Mouse (Mus musculus) forebrain, postnatal 0 days (tissue): ENCODE data around the gene Polr2c. TPM values are rescaled to one million over a fixed set of nuclear protein-coding genes. Genes with fewer than 3 reads are reported as not detected.
"Not testable (repeated sequence)": the region's sequence is repeated elsewhere in the genome, so short reads cannot be mapped to it uniquely, and the experiment has no call there.

ENCODE experiments used
- ATAC-seq: fragments of 200-750 bp; cut with Nextera tagmentation; 2 replicates; pipeline ENCODE4 v1.8.0; 2017; ENCODE audit warnings: mild to moderate bottlenecking, moderate library complexity
- DNase-seq: peaks from one replicate; pipeline ENCODE4 v3.0.0-alpha.2; 2015
- H3K27ac ChIP-seq: fragments of 300-500 bp; sonication (generic); 2 replicates; pipeline ENCODE4 v1.5.1; 2014; ENCODE audit warnings: low read depth, mild to moderate bottlenecking, antibody characterized with exemption, low read length, moderate library complexity, mixed read lengths
- H3K27me3 ChIP-seq: fragments of 300-500 bp; sonication (generic); 2 replicates; pipeline ENCODE4 v1.6.1; 2014; ENCODE audit warnings: mild to moderate bottlenecking, low read length, mixed read lengths; ENCODE audit not compliant: insufficient read depth
- H3K36me3 ChIP-seq: fragments of 300-500 bp; sonication (generic); 2 replicates; pipeline ENCODE4 v1.6.1; 2014; ENCODE audit warnings: mild to moderate bottlenecking, moderate library complexity; ENCODE audit not compliant: insufficient read depth
- H3K4me1 ChIP-seq: fragments of 300-500 bp; sonication (generic); 2 replicates; pipeline ENCODE4 v1.6.1; 2014; ENCODE audit warnings: antibody characterized with exemption; ENCODE audit not compliant: insufficient read depth
- H3K4me2 ChIP-seq: fragments of 300-500 bp; sonication (generic); 2 replicates; pipeline ENCODE4 v1.6.1; 2014; ENCODE audit warnings: low read depth, mild to moderate bottlenecking, moderate library complexity
- H3K4me3 ChIP-seq: fragments of 300-500 bp; sonication (generic); 2 replicates; pipeline ENCODE4 v1.5.1; 2014; ENCODE audit warnings: low read depth, low read length, mixed read lengths
- H3K9ac ChIP-seq: fragments of 300-500 bp; sonication (generic); 2 replicates; pipeline ENCODE4 v1.6.1; 2014; ENCODE audit warnings: mild to moderate bottlenecking
- H3K9me3 ChIP-seq: fragments of 300-500 bp; sonication (generic); 2 replicates; pipeline ENCODE4 v1.6.1; 2016; ENCODE audit warnings: low read length
- CTCF ChIP-seq: sonication (generic); IDR thresholded peaks from 2 replicates; pipeline ENCODE4 v1.5.1; 2016; ENCODE audit warnings: antibody characterized with exemption, control low read depth, low read depth
- WGBS: fragments of 180-500 bp; shearing (Covaris S2); extraction: QIAGEN DNeasy Blood & Tissue Kit; methylation state at CpG from one replicate; pipeline ENCODE4 v1.1.7; 2014; 5-methylcytosine and 5-hydroxymethylcytosine counted together
- polyA plus RNA-seq: library from polyadenylated mRNA; unstranded; fragments of >200 nt; fragmentation: Nextera tagmentation; extraction: Ambion mirVana; gene quantifications from 2 replicates; pipeline ENCODE4 v1.2.1, GENCODE M21; 2015
- total RNA-seq: library from RNA; depleted of rRNA; stranded (reverse); fragments of >200 nt; gene quantifications from 2 replicates; pipeline ENCODE4 v1.2.3, GENCODE M21; 2014

The Polr2c gene
- total and polyA plus RNA-seq, 2 experiments from 2014 or later: 59.5 to 101 TPM

- H3K27me3 ChIP-seq: no peaks in the 10 kb centered on the region
- DNase-seq (no peak), ATAC-seq (no peak)
- H3K36me3 ChIP-seq: peaks cover 52% of the 10 kb centered on the region
- TF ChIP-seq CTCF: no peak
- no peaks in the 10 kb centered on the region for H3K9me3 ChIP-seq
- no peak overlapping the region for H3K4me3 ChIP-seq
- no peak overlapping the region for H3K4me2 ChIP-seq
- H3K9ac ChIP-seq: no peak overlapping the region
- H3K4me1 ChIP-seq: no peaks in the 10 kb centered on the region
- no peak overlapping the region for H3K27ac ChIP-seq
- WGBS: 94% methylated on average over 5 of the region's 5 CpGs
Measured at GRCm38 (mm10) chr8:94826210-94826609, 31.0 kb upstream of the Polr2c start.

GRCm38 (mm10) chr8:94828284-94828683 is 29.0 kb upstream of the Polr2c start:
- H3K27me3 ChIP-seq: no peaks in the 10 kb centered on the region
- ATAC-seq (no peak), DNase-seq (no peak)
- H3K4me3 ChIP-seq: no peak overlapping the region
- H3K9ac ChIP-seq: no peak overlapping the region
- no peaks in the 10 kb centered on the region for H3K9me3 ChIP-seq
- TF ChIP-seq CTCF: no peak
- no peak overlapping the region for H3K4me2 ChIP-seq
- 86% methylated on average over 6 of the region's 6 CpGs for WGBS
- peaks cover 57% of the 10 kb centered on the region for H3K36me3 ChIP-seq
- no peak overlapping the region for H3K27ac ChIP-seq
- no peaks in the 10 kb centered on the region for H3K4me1 ChIP-seq

- not testable (repeated sequence) for H3K27ac ChIP-seq, ATAC-seq, H3K4me2 ChIP-seq, H3K27me3 ChIP-seq, H3K9ac ChIP-seq, H3K9me3 ChIP-seq, DNase-seq, H3K4me3 ChIP-seq
- peaks cover 20% of the 10 kb centered on the region for H3K36me3 ChIP-seq
- 80% methylated on average over 7 of the region's 7 CpGs for WGBS
- H3K4me1 ChIP-seq: peaks cover 10% of the 10 kb centered on the region
Measured at GRCm38 (mm10) chr8:94833901-94834405, 23.3 kb upstream of the Polr2c start.

- not testable (repeated sequence) for DNase-seq, H3K27me3 ChIP-seq, H3K9ac ChIP-seq, ATAC-seq, H3K9me3 ChIP-seq, H3K4me3 ChIP-seq, H3K4me2 ChIP-seq, H3K27ac ChIP-seq
- H3K4me1 ChIP-seq: peaks cover 12% of the 10 kb centered on the region
- H3K36me3 ChIP-seq: peaks cover 13% of the 10 kb centered on the region
- 95% methylated on average over 13 of the region's 13 CpGs for WGBS
Measured at GRCm38 (mm10) chr8:94835751-94836150, 21.5 kb upstream of the Polr2c start.

- H3K27me3 ChIP-seq: no peaks in the 10 kb centered on the region
- peak overlapping the region; percentile 59; the same call in 1 of the 2 replicates for H3K4me3 ChIP-seq
- no peak overlapping the region for H3K9ac ChIP-seq
- TF ChIP-seq CTCF: no peak
- no peak for ATAC-seq
- H3K27ac ChIP-seq: no peak overlapping the region
- 80% methylated on average over 11 of the region's 11 CpGs for WGBS
- peaks cover 12% of the 10 kb centered on the region for H3K4me1 ChIP-seq
- no peaks in the 10 kb centered on the region for H3K9me3 ChIP-seq
- peaks cover 8% of the 10 kb centered on the region for H3K36me3 ChIP-seq
- DNase-seq: no peak
- H3K4me2 ChIP-seq: peak overlapping the region; percentile 69
Measured at GRCm38 (mm10) chr8:94836456-94837240, 20.6 kb upstream of the Polr2c start.

GRCm38 (mm10) chr8:94837662-94838574 is 19.3 kb upstream of the Polr2c start, which contains the start of the genes Coq9 and Ciapin1:
TSS of gene Coq9 (plus strand) at chr8:94838321.
TSS of gene Ciapin1 (minus strand) at chr8:94838358.
- peak; percentile 100 for ATAC-seq
- Histone ChIP-seq H3K4me3 (peak within 1 kb of the TSS; percentile 59), H3K27ac (peak within 1 kb of the TSS; percentile 82), H3K36me3 (no peaks in the 10 kb centered on the region), H3K27me3 (no peaks in the 10 kb centered on the region), H3K9me3 (no peaks in the 10 kb centered on the region), H3K4me2 (peak within 1 kb of the TSS; percentile 69), H3K9ac (peak within 1 kb of the TSS; percentile 70), H3K4me1 (peaks cover 12% of the 10 kb centered on the region)
- peak; percentile 10; the same call in 1 of the 2 replicates for TF ChIP-seq CTCF
- peak; percentile 98 for DNase-seq
- 3% methylated on average over 82 of the region's 82 CpGs for WGBS
